Mouse (Mus musculus): ENCODE measurements around the gene Nfu1. TPM values are rescaled to one million over a fixed set of nuclear protein-coding genes. Genes with fewer than 3 reads are reported as not detected.

Gene Nfu1
- total and polyA plus RNA-seq, 3 experiments: 111 to 123 TPM; not detected in 1

DNA sequence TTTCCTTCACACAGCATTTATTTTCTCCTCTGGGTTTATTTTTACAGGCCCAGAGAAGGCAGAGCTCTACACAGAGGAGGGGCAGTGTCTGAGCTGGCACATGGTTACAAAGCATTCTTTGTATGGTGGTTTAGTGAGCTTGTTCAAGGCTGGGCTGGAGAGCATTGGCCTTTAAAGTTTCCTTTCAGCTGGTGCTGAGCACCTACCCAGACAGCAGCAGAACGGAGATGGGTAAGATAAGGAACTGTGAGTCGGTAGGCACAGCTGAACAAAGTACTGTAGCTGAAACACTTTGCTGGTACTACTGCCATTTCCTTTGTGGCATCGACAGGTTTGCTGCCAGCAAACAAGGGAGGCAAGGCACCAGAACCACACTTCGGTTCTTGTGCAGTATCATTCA lies 31.9 kb downstream of the Nfu1 start (continued):
- TF ChIP-seq ZC3H11A (IDR thresholded peaks at IDR 0.05; ENCODE audit: low read depth, low read length) (no peak), ZMIZ1 (IDR thresholded peaks at IDR 0.05; ENCODE audit: low read depth, low read length) (no peak; the same call in 1 of the 2 replicates), POLR2A (IDR thresholded peaks at IDR 0.05; ENCODE audit: control insufficient read depth in 1 of 2, insufficient read depth in 1 of 2, low read depth in 1 of 2, low read length in 2 of 2, poor library complexity in 1 of 2) (no peak; a peak in 1 of 4 replicates), ZKSCAN1 (IDR thresholded peaks at IDR 0.05; ENCODE audit: low read depth, low read length) (no peak), CHD1 (IDR thresholded peaks at IDR 0.05; ENCODE audit: low read depth, low read length) (no peak), NRF1 (IDR thresholded peaks at IDR 0.05; ENCODE audit: insufficient read depth, low read depth, low read length, poor library complexity, severe bottlenecking) (no peak), TCF12 (IDR thresholded peaks at IDR 0.05; ENCODE audit: low read depth, low read length) (peak; percentile 0; the same call in 1 of the 2 replicates), MYC (IDR thresholded peaks at IDR 0.05; ENCODE audit: low read depth, low read length) (no peak), TBP (IDR thresholded peaks at IDR 0.05; ENCODE audit: low read depth, low read length) (no peak), MEF2A (IDR thresholded peaks at IDR 0.05; ENCODE audit: extremely low read depth, insufficient replicate concordance, low read depth, low read length, poor library complexity, severe bottlenecking) (no peak)

DNA sequence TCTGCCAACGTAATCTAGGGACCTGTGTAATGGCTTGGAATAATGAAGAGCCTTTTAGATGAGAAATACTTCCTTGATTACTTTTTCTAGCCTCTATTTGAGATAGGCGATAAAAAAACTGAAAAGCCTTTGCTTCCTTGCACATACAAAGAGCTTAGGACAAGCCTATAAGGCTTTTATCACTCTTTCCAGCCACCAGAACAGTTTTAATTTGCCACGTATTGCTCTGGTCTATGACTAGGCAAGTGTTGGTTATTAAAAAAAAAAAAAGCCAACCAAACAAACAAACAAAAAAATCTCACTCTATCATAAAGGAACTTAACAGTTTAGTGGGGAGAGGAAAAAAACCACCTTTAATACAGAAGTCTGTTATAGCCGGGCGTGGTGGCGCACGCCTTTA lies 32.4 kb downstream of the Nfu1 start:
- peaks cover 0 to 33% of the 10 kb centered on the region in 2 experiments; a peak in 3 of 4 replicates for H3K36me3 ChIP-seq (ENCODE audit: control insufficient read depth in 1 of 2, insufficient read depth in 2 of 2, low read length in 2 of 2)
- H3K4me1 ChIP-seq (ENCODE audit: control insufficient read depth in 1 of 2, insufficient read depth in 2 of 2, low read length in 2 of 2): peaks cover 17 to 31% of the 10 kb centered on the region in 2 experiments
- no peaks in the 10 kb centered on the region for H3K9me3 ChIP-seq (replicated peaks; ENCODE audit: insufficient read depth, low read length)
- peak overlapping the region; percentile 88 for H3K9ac ChIP-seq (ENCODE audit: control insufficient read depth, low read depth, low read length, poor library complexity, severe bottlenecking)
- TF ChIP-seq RCOR1 (IDR thresholded peaks at IDR 0.05; ENCODE audit: low read depth, low read length): no peak; the same call in 1 of the 2 replicates
- no peak for TF ChIP-seq MAFK (IDR thresholded peaks at IDR 0.05; ENCODE audit: borderline replicate concordance, low read depth, low read length)
- peak; percentile 77 for TF ChIP-seq ZNF384 (IDR thresholded peaks at IDR 0.05; ENCODE audit: low read depth, low read length)
- no peak for TF ChIP-seq ZC3H11A (IDR thresholded peaks at IDR 0.05; ENCODE audit: low read depth, low read length)
- no peak for TF ChIP-seq USF2 (IDR thresholded peaks at IDR 0.05; ENCODE audit: borderline replicate concordance in 1 of 2, insufficient read depth in 1 of 2, low read depth in 1 of 2, low read length in 2 of 2)
- TF ChIP-seq MYB (IDR thresholded peaks at IDR 0.05; ENCODE audit: low read depth, low read length): peak; percentile 47
- TF ChIP-seq TCF12 (IDR thresholded peaks at IDR 0.05; ENCODE audit: low read depth, low read length): no peak
- no peak for TF ChIP-seq MEF2A (IDR thresholded peaks at IDR 0.05; ENCODE audit: extremely low read depth, insufficient replicate concordance, low read depth, low read length, poor library complexity, severe bottlenecking)
- no peak for TF ChIP-seq RAD21 (IDR thresholded peaks at IDR 0.05; ENCODE audit: low read depth, low read length)
- TF ChIP-seq ETS1 (IDR thresholded peaks at IDR 0.05; ENCODE audit: low read depth, low read length): no peak; the same call in 1 of the 2 replicates
- TF ChIP-seq CHD1 (IDR thresholded peaks at IDR 0.05; ENCODE audit: low read depth, low read length): peak; percentile 54; the same call in 1 of the 2 replicates
- no peak for TF ChIP-seq ZKSCAN1 (IDR thresholded peaks at IDR 0.05; ENCODE audit: low read depth, low read length)
- TF ChIP-seq GATA1 (IDR thresholded peaks at IDR 0.05; ENCODE audit: low read depth, low read length): no peak
- no peak; the same call in 1 of the 2 replicates for TF ChIP-seq SIN3A (IDR thresholded peaks at IDR 0.05; ENCODE audit: low read length)
- TF ChIP-seq UBTF (IDR thresholded peaks at IDR 0.05; ENCODE audit: borderline replicate concordance, insufficient read depth, low read depth, low read length): no peak
- no peak for TF ChIP-seq E2F4 (IDR thresholded peaks at IDR 0.05; ENCODE audit: borderline replicate concordance, low read depth, low read length)
- no peak for TF ChIP-seq USF1 (IDR thresholded peaks at IDR 0.05; ENCODE audit: low read depth, low read length)
- TF ChIP-seq EP300 (IDR thresholded peaks at IDR 0.05; ENCODE audit: low read depth in 1 of 2, low read length in 2 of 2): peak; percentile 6 to 36; a peak in 2 of 4 replicates
- peaks cover 27% of the 10 kb centered on the region for H3K79me2 ChIP-seq (ENCODE audit: control insufficient read depth, insufficient read depth, low read length, poor library complexity)
- DNase-seq (ENCODE audit: low read depth, low spot score): peak; percentile 73
- no peaks in the 10 kb centered on the region for H3K27me3 ChIP-seq (ENCODE audit: control insufficient read depth in 1 of 2, insufficient read depth in 2 of 2, low read length in 2 of 2)
- H3K4me3 ChIP-seq (ENCODE audit: control insufficient read depth in 1 of 2, insufficient read depth in 1 of 2, low read depth in 2 of 2, low read length in 2 of 2): peak overlapping the region; percentile 52 to 99
- H3K27ac ChIP-seq (ENCODE audit: control insufficient read depth, low read depth, low read length): peak overlapping the region; percentile 98

All from MEL (cell line).